Mouse (Mus musculus) neural tube, embryonic 14.5 days (tissue): ENCODE measurements around the gene Kif1bp. TPM values are rescaled to one million over a fixed set of nuclear protein-coding genes. Genes with fewer than 3 reads are reported as not detected.

Source experiments
- ATAC-seq: fragments of 200-750 bp; cut with Nextera tagmentation; 2 replicates; pipeline ENCODE4 v1.8.0; 2017; ENCODE audit warnings: low read depth, mild to moderate bottlenecking, moderate TSS enrichment, moderate library complexity
- H3K27ac ChIP-seq: fragments of 300-500 bp; sonication (generic); 2 replicates; pipeline ENCODE4 v1.5.1; 2014; ENCODE audit warnings: low read depth, mild to moderate bottlenecking, control low read depth, low read length, moderate library complexity, mixed read lengths
- H3K27me3 ChIP-seq: fragments of 300-500 bp; sonication (generic); 2 replicates; pipeline ENCODE4 v1.6.1; 2014; ENCODE audit warnings: low read length; ENCODE audit not compliant: control insufficient read depth, insufficient read depth
- H3K36me3 ChIP-seq: fragments of 300-500 bp; sonication (generic); 2 replicates; pipeline ENCODE4 v1.6.1; 2014; ENCODE audit warnings: low read length, mixed read lengths; ENCODE audit not compliant: control insufficient read depth, insufficient read depth
- H3K4me1 ChIP-seq: fragments of 300-500 bp; sonication (generic); 2 replicates; pipeline ENCODE4 v1.6.1; 2014; ENCODE audit warnings: low read length; ENCODE audit not compliant: control insufficient read depth, insufficient read depth
- H3K4me2 ChIP-seq: fragments of 300-500 bp; sonication (generic); 2 replicates; pipeline ENCODE4 v1.6.1; 2014; ENCODE audit warnings: mild to moderate bottlenecking, low read depth, low read length, control low read depth
- H3K4me3 ChIP-seq: fragments of 300-500 bp; sonication (generic); 2 replicates; pipeline ENCODE4 v1.5.1; 2014; ENCODE audit warnings: low read depth, low read length, control low read depth, mixed read lengths
- H3K9ac ChIP-seq: fragments of 300-500 bp; sonication (generic); replicated peaks from 2 replicates; pipeline ENCODE4 v1.6.1; 2014; ENCODE audit warnings: low read depth, mild to moderate bottlenecking, control low read depth, low read length, mixed read lengths
- H3K9me3 ChIP-seq: fragments of 300-500 bp; sonication (generic); 2 replicates; pipeline ENCODE4 v1.6.1; 2016; ENCODE audit warnings: low read length; ENCODE audit not compliant: control insufficient read depth
- WGBS: fragments of 180-500 bp; shearing (Covaris S2); extraction: QIAGEN DNeasy Blood & Tissue Kit; methylation state at CpG from one replicate; pipeline ENCODE4 v1.1.7; 2014; 5-methylcytosine and 5-hydroxymethylcytosine counted together
- polyA plus RNA-seq: library from polyadenylated mRNA; unstranded; fragments of >200 nt; fragmentation: Nextera tagmentation; extraction: Ambion mirVana; gene quantifications from 2 replicates; pipeline ENCODE4 v1.2.1, GENCODE M21; 2014

Kif1bp gene
- polyA plus RNA-seq, 1 experiment from 2014 or later, result 95.7 TPM

GRCm38 (mm10) chr10:62570126-62570871, 8.0 kb downstream of the Kif1bp start:
- no peak for ATAC-seq
- Histone ChIP-seq H3K9me3 (no peaks in the 10 kb centered on the region), H3K36me3 (peaks cover 67% of the 10 kb centered on the region), H3K4me2 (no peak overlapping the region), H3K4me1 (no peaks in the 10 kb centered on the region), H3K27me3 (no peaks in the 10 kb centered on the region), H3K9ac (no peak overlapping the region), H3K27ac (no peak overlapping the region), H3K4me3 (no peak overlapping the region)
- 94% methylated on average over 7 of the region's 7 CpGs for WGBS

GRCm38 (mm10) chr10:62568861-62569260, 9.4 kb downstream of the Kif1bp start:
- H3K27ac ChIP-seq, result no peak overlapping the region
- 93% methylated on average over 4 of the region's 4 CpGs for WGBS
- no peak overlapping the region for H3K9ac ChIP-seq
- peaks cover 66% of the 10 kb centered on the region for H3K36me3 ChIP-seq
- H3K4me3 ChIP-seq, result no peak overlapping the region
- no peak for ATAC-seq
- no peaks in the 10 kb centered on the region for H3K4me1 ChIP-seq
- no peak overlapping the region for H3K4me2 ChIP-seq
- H3K27me3 ChIP-seq, result no peaks in the 10 kb centered on the region
- no peaks in the 10 kb centered on the region for H3K9me3 ChIP-seq

GRCm38 (mm10) chr10:62557736-62558135, 20.5 kb downstream of the Kif1bp start:
- H3K36me3 ChIP-seq, result peaks cover 41% of the 10 kb centered on the region
- no peak overlapping the region for H3K9ac ChIP-seq
- 94% methylated on average over 1 of the region's 1 CpGs for WGBS
- H3K4me3 ChIP-seq, result no peak overlapping the region
- no peak for ATAC-seq
- H3K4me1 ChIP-seq, result no peaks in the 10 kb centered on the region
- no peak overlapping the region for H3K27ac ChIP-seq
- no peak overlapping the region for H3K4me2 ChIP-seq
- H3K27me3 ChIP-seq, result no peaks in the 10 kb centered on the region
- H3K9me3 ChIP-seq, result no peaks in the 10 kb centered on the region

- WGBS, result 94% methylated on average over 6 of the region's 6 CpGs
- H3K36me3 ChIP-seq, result peaks cover 33% of the 10 kb centered on the region
These were observed 21.7 kb downstream of the Kif1bp start for GRCm38 (mm10) chr10:62556558-62556901.

GRCm38 (mm10) chr10:62555705-62556557, 22.3 kb downstream of the Kif1bp start:
- no peak for ATAC-seq
- no peaks in the 10 kb centered on the region for H3K9me3 ChIP-seq
- H3K4me2 ChIP-seq, result no peak overlapping the region
- no peak overlapping the region for H3K4me3 ChIP-seq
- H3K4me1 ChIP-seq, result no peaks in the 10 kb centered on the region
- H3K9ac ChIP-seq, result no peak overlapping the region
- 77% methylated on average over 11 of the region's 11 CpGs for WGBS
- no peaks in the 10 kb centered on the region for H3K27me3 ChIP-seq
- peaks cover 29% of the 10 kb centered on the region for H3K36me3 ChIP-seq
- H3K27ac ChIP-seq, result no peak overlapping the region

More at GRCm38 (mm10) chr10:62556558-62556901, 21.7 kb downstream of the Kif1bp start:
- no peaks in the 10 kb centered on the region for H3K4me1 ChIP-seq
- H3K27me3 ChIP-seq, result no peaks in the 10 kb centered on the region
- no peak overlapping the region for H3K4me3 ChIP-seq
- H3K9me3 ChIP-seq, result no peaks in the 10 kb centered on the region
- no peak overlapping the region for H3K27ac ChIP-seq
- H3K4me2 ChIP-seq, result no peak overlapping the region
- no peak overlapping the region for H3K9ac ChIP-seq
- no peak for ATAC-seq

GRCm38 (mm10) chr10:62553611-62554091, 24.6 kb downstream of the Kif1bp start:
- Histone ChIP-seq H3K36me3 (peaks cover 10% of the 10 kb centered on the region), H3K4me3 (no peak overlapping the region), H3K9ac (no peak overlapping the region), H3K9me3 (no peaks in the 10 kb centered on the region), H3K27me3 (no peaks in the 10 kb centered on the region), H3K4me2 (no peak overlapping the region), H3K27ac (no peak overlapping the region), H3K4me1 (no peaks in the 10 kb centered on the region)
- 89% methylated on average over 12 of the region's 12 CpGs for WGBS
- ATAC-seq, result no peak

GRCm38 (mm10) chr10:62550787-62551300, 27.4 kb downstream of the Kif1bp start:
- 79% methylated on average over 7 of the region's 7 CpGs for WGBS
- no peak overlapping the region for H3K9ac ChIP-seq

GRCm38 (mm10) chr10:62549523-62550166, 28.6 kb downstream of the Kif1bp start:
- ATAC-seq, result no peak

More at GRCm38 (mm10) chr10:62550787-62551300, 27.4 kb downstream of the Kif1bp start:
- no peak for ATAC-seq
- Histone ChIP-seq H3K4me2 (no peak overlapping the region), H3K4me3 (no peak overlapping the region), H3K36me3 (no peaks in the 10 kb centered on the region), H3K4me1 (no peaks in the 10 kb centered on the region), H3K27ac (no peak overlapping the region), H3K9me3 (no peaks in the 10 kb centered on the region), H3K27me3 (no peaks in the 10 kb centered on the region)

More at GRCm38 (mm10) chr10:62549523-62550166, 28.6 kb downstream of the Kif1bp start:
- H3K27me3 ChIP-seq, result no peaks in the 10 kb centered on the region
- H3K36me3 ChIP-seq, result no peaks in the 10 kb centered on the region
- WGBS, result 36% methylated on average over 14 of the region's 16 CpGs
- no peaks in the 10 kb centered on the region for H3K4me1 ChIP-seq
- no peak overlapping the region for H3K9ac ChIP-seq
- H3K27ac ChIP-seq, result no peak overlapping the region
- no peak overlapping the region for H3K4me3 ChIP-seq
- no peaks in the 10 kb centered on the region for H3K9me3 ChIP-seq
- H3K4me2 ChIP-seq, result no peak overlapping the region
